Mouse (Mus musculus): Measurements from ENCODE around the gene Cys1.
"Not testable (repeated sequence)": the region's sequence is repeated elsewhere in the genome, so short reads cannot be mapped to it uniquely, and the experiment has no call there.

Cys1 gene

DNA sequence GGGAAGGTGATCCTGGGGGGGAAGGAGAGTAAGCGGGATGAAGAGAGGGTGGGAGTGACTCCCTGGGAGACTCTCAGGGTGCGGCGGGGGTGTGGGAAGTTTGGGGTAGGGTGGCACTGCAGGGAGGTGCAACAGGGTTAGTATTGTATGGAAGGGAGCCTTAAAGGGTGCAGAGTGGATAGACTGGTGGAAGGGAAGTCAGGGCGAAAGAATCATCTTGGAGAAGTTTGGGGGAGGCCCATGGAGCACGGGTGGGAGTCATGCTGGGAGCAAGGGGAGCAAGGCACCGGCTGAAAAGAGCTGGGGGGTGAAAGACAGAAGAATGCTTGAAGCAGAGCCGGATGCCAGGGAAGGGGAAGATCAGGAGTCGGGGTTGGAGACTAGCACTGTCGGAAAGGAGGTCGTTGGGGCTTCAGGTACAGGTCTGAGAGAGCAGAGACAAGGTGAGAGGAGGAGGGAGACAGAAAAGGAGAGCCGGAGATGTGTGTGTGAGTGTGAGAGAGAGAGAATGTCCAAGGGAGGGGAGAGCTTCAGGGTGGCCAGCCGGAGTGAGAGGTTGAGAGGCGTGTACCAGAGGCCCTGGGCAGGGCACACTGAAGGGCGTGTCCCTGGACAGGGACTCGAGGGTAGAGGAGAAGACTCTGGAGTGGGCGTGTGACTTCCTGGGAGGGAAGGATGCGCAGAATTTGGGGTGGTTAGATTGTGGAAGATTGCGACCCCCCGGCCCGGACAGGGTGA is at the start of gene Cys1:
TSS of gene Cys1 (minus strand) at position 528 of the 738 bp plus-strand sequence.
- no peak for DNase-seq (ENCODE audit: low spot score in 2 of 2)

DNA sequence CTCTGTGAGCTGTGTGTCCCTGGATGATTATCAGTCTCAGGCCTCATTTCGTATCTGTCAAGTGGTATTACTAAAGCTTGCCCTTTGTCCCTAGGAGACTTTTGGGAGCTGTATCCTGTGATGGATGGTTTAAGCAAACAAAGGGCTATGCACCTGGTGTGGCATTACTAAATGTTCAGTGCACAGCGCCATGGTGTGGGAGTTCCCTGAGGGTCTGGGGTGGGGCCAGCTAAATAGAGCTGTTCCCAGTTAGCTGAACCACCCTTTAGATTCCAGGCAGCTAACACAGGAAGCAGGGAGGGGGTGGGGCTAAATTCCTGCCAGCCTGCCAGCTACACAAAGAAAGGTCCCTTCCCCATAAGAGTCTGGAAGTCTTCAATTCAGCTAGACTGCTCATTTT is 42.8 kb upstream of the Cys1 start:
- DNase-seq (ENCODE audit: low spot score in 2 of 2), result no peak

DNA sequence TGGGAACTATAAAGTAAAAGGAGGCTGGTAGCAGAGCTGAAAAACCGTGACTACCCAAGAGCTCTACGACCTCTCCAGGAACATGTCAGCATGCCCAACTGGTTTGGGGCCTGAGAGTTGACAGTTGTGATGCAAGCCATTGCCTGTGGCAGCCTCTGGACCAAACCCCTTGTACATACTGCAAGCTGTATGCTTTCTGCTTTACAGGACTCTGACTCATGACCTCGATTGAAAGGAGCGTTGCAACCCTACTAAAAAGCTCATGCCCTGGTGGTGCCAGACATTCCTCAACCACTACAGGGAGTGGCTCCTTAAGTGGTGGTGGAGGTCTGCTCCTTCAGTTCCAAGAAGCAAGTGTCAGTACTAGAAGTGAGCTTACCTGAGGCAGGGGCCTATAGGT is 42.2 kb upstream of the Cys1 start:
- DNase-seq (ENCODE audit: low spot score in 2 of 2), result no peak

DNA sequence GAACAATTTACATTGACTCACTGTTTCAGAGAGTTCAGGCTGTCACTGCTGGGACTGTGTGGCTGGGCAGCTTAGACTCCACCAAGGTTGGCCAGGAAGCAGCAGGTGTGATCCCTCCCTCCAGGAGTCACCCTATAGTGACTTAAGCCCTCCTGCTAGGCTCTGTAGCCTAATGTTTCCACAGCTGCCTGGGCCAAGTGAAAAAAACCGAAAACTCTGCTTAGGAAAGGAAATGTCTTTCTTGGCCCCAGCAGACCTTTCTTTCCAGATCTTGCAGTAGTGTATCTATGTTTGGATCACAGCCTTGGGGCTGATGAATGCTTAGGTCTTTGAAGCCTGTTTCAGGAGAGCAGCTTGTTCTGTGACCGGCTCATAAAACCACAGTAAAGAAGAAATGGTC is 41.8 kb upstream of the Cys1 start:
- DNase-seq (ENCODE audit: low spot score in 2 of 2), result no peak

DNA sequence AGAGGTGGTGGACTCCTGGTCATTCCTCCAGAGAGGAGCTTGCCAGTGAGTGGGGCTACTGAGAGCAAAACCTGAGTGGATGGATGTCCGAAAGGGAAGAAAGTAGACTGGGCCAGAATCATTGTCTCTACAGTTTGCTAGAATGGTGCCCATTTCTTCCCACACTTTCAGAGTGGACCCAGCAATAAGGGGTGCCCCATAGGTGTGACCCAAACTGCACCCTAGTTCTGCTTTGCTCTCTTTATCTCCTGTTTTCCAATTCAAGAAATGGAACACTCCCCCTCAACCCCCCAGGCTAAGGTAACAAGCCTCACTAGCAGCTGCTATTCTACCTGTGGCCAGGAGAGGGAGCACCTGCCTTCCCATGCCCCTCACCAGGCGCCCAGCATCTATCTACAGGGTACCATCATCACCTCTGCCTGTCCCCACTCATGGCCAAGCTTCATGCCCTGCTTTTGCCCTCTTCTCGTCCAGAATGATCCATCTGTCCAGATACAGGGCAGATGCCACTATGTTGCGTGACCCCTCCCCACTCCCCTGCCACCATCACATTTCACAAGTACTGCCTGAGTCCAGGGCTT is 35.2 kb upstream of the Cys1 start:
- peak in 1 of 2 experiments; percentile 42 for DNase-seq (ENCODE audit: low spot score in 2 of 2)

DNA sequence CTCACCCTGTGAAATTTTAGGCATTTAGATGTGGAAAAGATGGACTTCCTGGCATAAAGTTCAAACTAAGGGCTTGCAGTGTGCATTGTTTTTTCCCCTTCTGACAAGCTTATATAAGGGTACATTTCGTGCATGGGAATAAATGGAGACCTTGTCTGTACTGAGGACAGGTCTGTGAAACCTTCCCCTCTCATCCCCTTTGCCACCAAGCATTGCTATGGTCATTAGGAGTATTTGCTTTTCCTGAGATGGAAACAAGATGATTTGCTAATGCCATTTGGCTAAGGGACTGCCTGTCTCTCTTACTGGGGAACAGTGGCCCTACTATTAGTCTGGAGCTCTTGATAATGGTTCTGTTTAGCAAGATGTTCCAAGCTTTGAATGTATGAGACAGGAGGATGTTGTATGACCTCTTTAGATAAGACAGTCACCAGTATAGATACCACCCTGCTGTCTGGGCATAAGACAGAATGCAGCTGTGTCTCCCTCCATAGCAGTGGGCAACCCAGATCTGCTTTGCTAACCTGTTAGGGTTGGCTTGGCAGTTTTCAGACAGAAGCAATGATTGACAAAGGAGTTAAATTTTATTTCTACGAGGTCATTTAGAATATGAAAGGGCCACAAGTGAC is 33.8 kb upstream of the Cys1 start:
- no peak for DNase-seq (ENCODE audit: low spot score in 2 of 2)

DNA sequence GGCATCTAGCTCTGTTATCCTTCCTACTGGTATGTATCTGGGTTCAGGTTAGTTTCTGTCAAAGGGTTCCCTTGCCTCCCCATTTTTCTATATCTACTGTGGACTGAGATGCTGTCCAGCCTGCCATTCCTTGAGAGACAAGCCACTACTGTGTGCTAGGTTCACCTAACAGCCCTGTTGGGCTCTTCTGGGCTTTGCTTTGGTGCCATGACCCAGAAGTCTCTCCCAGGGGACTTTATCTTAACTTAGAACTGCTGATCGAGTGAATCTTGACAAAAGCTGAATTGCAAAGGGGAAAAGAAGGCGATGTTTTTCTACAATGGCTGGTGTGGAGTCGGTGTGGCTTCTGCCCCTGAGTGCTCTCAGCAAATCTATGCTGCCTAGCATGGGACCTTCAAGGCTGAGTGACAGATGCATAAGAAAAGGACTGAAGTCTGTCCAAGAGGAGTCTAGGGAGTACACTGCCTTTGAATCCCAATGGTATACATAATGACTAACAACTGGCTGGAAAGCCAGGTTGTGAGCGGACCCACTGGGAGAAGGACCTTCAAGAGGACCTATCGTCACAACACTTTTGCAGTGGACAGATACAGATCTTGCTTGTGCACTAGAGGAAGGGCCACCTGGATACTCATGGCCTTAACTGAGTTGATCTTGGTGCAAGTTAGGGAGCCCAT is 33.1 kb upstream of the Cys1 start:
- DNase-seq (ENCODE audit: low spot score in 2 of 2), result no peak

DNA sequence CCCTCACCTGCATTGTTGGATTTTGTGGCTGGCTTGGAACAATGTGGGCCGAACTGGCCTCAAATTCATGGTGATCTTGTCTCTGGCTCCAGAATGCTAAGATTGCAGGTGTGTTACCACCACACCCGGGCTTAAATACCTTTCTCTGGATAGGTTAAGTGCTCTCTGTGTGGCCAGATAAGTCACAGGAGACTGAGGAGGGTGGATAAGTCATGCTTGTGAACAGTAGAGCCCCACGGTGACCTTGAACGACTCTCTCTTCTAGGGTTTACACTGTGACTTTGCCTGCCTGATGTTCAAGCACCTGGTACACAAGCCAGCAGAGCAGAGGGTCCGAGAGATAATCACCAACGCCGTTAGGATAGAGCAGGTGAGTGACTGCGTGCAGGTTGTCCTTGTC is 30.8 kb upstream of the Cys1 start:
- DNase-seq (ENCODE audit: low spot score in 2 of 2), result no peak

DNA sequence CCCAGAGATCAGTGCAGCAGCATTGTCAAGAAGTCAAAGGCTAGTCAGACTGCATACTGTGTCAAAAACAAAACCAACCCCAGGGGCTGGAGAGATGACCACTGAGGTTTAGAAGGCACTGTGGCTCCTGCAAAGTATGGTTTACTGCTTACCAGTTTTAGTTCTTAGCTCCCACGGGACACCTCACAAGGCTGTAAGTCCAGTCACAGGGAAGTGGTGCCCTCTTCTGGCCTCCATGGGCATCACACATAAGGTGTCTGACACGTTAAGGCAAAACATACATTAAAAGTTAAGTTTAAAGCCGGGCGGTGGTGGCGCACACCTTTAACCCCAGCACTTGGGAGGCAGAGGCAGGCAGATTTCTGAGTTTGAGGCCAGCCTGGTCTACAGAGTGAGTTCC is 29.1 kb upstream of the Cys1 start:
- DNase-seq (ENCODE audit: low spot score in 2 of 2), result no peak

DNA sequence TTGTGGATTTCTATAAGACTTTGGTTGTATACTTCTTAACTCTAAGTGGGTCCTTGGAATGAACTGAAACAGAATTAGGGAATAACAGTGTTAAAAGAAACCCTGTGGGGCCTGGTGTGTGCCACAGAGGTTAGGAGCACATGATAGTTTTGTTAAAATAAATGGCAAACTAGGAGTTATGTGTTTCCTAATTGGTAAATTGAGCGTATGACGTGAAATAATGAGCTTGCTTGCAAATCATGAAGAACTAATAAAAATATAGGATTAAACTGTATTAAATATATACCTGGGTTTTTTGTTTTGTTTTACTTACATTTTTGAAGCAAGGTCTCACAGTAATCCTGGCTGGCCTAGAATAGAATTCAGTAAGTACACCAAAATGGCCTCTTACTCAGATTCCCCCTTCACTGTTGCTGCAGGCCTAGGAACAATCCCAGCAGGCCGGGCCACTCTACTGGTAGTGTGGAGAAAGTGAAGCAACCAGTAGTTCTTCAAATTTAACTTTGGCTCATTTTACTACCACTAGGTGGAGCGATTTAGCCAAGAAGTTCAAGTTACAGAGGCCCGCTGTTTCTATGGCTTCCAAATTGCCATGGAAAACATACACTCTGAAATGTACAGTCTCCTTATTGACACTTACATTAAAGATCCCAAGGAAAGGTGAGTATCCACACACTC is 28.4 kb upstream of the Cys1 start:
- peak in 1 of 2 experiments; percentile 64 for DNase-seq (ENCODE audit: low spot score in 2 of 2)

DNA sequence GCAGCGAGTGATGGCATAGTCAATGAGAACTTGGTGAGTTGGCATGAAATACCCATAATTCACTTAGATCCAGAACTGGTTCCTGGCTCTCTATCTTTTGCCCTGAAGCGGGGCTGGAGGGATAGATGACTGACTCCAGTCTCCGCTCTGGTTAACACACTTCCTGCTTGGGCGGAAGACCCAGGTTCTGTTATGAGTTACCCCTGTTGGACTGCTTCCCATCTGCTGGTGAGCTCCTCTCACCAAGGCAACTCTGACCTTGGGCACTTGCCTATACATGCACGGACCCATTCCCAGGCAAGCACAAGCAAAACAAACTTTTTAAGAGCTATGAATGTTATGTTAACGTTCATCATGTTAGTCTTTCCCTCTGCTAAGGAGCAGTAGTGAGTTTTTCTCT is 27.8 kb upstream of the Cys1 start:
- no peak for DNase-seq (ENCODE audit: low spot score in 2 of 2)

DNA sequence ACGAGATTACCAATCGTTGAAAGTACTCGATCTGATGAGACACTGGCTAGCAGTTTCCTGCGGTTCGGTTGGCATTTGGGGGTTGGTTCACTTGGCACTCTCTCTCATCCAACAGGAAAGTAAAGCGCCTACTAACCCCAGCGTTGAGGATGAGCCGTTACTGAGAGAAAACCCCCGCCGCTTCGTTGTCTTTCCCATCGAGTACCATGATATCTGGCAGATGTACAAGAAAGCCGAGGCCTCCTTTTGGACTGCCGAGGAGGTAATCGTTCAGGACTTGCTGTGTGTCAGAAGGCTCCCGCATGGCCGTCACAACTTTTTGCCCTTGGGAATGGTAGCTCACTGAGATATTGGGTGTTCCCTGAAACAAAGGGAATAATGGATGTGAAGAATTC is 27.2 kb upstream of the Cys1 start:
- no peak for DNase-seq (ENCODE audit: low spot score in 2 of 2)

DNA sequence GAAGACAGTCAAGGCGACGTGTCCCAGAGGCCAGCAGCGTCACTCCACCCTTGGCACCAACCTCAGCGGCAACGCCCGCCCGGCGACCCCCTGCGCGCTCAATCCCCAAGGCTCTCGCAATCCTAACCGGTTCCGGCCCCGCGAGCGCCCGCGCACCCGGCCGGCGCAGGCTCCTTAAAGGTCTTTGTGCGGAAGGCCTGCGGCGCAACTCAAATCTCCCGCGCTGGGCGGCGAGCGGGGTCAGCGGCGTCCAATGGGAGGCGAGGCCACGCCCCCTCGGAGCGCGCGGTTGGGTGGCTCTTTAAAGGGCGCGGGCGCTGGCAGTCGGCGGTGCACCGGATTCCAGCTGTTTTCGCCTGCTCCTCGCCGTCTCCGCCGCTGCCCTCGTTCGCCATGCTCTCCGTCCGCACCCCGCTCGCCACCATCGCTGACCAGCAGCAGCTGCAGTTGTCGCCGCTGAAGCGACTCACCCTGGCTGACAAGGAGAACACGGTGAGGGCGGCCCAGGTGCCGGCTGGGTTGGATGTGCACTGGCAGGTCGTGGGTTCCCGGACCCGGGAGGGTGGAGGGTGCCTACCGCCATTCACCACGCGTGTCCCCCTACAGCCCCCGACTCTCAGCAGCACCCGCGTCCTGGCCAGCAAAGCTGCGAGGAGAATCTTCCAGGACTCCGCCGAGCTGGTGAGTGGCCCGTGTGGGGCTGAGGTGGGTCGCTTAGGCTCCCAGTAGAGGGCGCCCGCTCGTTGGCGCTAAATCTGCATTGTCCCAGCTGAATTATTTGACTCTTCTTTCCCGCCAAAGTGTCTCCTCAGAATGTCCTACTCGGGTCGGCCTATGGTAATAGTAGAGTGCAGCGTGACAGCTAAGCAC is 26.6 kb upstream of the Cys1 start, which contains the start of gene Rrm2:
TSS of gene Rrm2 (plus strand) at position 288 of the 870 bp plus-strand sequence.
- peak; percentile 46 to 88 for DNase-seq (ENCODE audit: low spot score in 2 of 2)

DNA sequence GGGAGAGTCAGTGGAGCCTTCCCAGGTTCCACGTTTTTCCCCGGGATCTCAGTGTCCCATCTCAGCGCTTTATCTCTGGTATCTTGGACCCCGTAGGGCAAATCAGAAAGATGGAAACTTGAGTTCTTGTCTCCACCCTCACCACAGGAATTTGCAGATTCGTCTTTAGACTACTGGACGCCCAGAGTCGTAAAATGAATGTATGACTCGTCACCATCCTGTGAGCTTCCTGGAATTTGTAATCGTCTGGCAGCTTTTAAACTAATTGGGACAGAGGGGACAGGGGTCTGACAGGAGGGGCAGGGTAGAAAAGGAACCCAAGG is 25.8 kb upstream of the Cys1 start:
- no peak for DNase-seq (ENCODE audit: low spot score in 2 of 2)

DNA sequence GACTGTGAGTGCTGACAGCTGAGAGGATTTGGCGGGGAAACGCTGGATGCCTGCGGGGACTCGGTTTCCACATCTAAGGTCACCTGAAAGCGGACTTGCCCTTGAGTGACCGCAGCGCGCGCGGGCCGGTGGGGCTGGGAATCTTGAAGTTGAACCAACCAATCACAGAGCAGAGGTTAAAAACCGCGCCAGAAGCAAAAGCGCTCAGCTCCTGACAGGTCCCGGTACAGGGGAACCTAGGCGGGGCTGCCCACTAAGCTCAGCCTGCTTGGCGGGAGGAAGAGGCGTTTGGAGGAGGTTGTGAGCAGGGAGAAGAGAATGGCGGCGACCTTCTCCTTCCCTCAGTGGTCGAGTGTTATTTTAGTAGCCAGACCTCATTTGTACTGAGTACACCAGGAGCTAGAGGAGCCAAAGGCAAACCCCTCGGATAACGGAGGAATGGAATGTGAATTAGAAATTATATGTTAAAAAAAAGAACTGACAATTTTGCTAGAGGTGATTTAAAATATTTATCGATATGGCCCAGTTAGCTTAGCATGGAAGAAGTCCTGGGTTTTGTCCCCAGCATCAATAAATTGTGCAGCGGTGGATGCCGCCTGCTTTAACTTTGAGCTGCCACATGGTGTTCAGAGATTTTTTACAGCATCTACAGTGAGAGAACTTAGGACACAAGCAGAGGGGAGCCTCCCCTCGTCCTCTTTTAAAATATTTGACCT is 25.3 kb upstream of the Cys1 start:
- DNase-seq (ENCODE audit: low spot score in 2 of 2), result no peak

DNA sequence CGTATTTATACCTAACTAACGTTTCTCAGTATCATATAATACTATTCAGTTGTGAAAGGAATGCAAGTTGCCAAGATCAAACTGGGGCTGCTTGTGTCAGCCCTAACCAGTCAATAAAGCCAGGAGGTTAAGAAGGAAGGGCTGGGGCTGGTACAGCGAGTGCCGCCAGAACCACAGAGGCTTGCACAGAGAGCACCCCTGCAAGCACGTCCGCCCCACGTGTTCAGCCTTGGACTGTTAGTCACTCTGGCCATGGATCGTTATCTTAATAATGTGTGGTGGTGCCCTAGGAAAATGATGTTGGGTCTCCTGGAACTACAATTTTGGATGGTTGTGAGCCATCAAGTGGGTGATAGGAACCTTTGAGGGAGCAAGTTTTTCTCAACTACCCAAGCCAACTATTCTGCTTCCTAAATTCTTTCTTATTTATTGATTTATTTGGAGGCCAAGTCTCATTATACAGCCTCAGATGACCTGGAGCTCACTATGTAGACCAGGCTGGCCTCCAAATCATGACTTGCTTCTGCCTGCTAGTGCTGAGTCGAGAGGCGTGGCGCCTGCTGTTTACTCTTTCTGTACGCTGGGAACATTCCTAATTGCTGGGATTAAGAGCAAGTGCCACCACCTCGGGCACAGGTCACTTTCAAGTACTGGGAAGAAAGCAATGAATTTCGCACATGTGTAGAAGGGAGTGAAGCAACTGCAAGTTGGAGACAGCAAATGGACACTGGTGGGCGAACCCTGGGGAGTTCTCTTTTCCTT is 24.1 kb upstream of the Cys1 start:
- no peak for DNase-seq (ENCODE audit: low spot score in 2 of 2)

DNA sequence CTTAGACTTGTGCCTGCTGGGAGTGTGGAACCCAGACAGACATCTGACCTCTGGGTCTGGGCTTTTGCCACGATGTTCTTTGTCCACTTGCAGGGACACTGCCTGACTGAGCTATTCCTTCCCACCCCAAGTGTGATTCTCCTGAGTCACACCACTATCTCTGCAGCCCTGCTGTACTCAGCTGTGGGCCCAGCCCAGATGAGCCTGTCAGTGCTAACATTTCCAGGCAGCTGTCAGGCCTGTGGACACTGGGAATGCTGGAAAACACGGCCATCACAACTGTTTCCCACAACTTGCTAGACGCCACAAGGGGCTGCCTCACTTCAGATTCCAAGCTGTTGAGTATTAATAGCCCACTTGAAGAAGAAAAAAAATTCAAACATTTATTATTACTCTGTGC is 21.4 kb upstream of the Cys1 start:
- DNase-seq (ENCODE audit: low spot score in 2 of 2), result no peak

DNA sequence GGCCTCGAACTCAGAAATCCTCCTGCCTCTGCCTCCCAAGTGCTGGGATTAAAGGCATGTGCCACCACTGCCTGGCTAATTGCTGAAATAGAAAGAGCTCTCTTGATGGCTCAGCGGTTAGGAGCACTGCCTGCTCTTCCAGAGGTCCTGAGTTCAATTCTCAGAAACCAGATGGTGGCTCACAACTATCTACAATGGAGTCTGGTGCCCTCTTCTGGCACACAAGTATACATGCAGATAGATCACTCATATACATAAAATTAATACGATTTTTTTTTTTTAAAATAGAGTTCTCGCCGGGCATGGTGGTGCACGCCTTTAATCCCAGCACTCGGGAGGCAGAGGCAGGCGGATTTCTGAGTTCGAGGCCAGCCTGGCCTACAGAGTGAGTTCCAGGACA is 20.0 kb upstream of the Cys1 start:
- DNase-seq (ENCODE audit: low spot score in 2 of 2), result not testable (repeated sequence)

DNA sequence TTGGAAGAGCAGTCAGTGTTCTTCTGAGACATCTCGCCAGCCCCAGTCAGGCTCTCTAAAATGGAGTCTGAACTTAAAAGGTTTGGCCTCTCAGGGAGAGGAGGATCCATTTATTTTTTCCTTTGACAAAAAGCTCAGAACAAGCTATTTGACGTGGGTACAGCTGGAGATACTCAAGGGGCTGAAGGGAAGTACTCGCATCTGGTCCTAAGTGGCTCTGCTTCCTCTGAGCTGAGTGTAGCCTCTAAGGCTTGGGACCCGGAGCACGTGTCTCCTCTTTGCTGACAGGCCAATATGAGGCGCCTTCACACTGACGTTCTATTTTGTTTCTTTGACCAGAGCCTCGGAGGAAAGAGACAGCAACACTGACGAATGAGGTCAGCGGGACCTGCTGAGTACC is 18.0 kb upstream of the Cys1 start:
- no peak for DNase-seq (ENCODE audit: low spot score in 2 of 2)

DNA sequence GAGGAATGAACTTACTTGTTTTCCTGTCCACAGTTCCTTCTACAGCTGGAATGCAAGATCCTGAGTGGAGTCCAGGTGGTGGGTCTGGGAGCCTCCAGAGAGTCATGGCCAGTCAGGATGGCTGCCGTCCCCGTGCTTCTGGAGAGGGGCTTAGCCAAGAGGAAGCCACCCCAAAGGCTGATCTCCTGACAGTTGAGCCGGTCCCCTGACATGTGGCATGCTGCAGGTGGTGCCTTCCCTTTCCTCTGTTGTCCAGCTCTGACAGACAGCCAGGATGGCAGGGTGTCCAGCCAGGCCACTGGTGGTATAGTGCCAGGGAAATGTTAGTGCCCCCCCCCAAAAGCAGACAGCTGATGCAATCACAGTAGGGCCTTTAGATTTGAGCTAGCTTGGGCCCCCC is 16.9 kb upstream of the Cys1 start:
- no peak for DNase-seq (ENCODE audit: low spot score in 2 of 2)

Measured in left cerebral cortex, adult 9 months (tissue).